Mouse (Mus musculus) left cerebral cortex, postnatal 25 days (tissue): Measurements from ENCODE around the gene Ppfia3. TPM values are rescaled to one million over a fixed set of nuclear protein-coding genes. Genes with fewer than 3 reads are reported as not detected.

Experiments used
- DNase-seq, 2 experiments: peaks; one replicate each; pipeline ENCODE4 v3.0.0; 2022; ENCODE audit warnings: low spot score in 2 of 2, mixed read lengths in 1 of 2
- intact Hi-C: fragments of 180-260 bp; cut with DNase I; formaldehyde crosslinking; loops from one replicate; pipeline ENCODE4 v1.15.1; 2025
- total RNA-seq, 2 experiments: library from RNA; stranded (reverse); gene quantifications; 2 replicates each; pipeline ENCODE4 v1.2.3; 2021

Gene Ppfia3
- total RNA-seq, 2 experiments from 2014 or later, result 151 to 152 TPM

DNA sequence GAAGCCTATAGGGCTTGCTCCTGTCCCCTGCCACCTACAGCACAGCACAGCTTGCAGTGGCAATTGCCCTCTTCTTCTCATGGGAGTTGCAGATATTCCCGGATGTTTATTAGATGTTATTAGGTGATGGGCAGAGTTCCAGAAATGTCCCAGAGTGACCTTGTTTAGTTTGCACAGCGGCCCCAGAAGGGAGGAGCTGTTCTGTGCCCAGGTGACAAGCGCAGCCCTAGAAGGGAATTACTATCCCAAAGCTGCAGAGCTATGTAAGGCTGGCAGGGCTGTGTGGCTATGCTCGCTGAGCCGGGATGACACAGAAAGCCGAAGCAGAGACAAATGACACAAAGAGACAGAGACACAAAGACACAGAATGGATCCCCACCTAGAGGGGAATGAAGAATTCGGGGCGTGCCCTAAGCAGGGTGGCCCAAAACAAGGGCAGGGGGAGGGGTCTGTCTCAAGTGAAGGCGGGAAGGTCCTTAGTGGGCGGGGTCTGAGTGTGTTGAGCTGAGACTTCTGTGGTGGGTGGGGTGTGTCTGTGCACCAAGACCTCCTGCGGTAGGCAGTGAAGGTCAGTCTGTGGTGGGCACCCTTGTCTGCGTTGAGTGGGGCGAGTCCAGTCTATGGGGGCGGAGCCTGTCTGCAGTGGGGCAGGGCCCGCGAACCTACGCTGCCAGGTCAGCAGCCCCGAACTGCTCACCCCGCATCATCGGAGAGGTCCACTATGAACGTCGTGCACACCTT is 34.0 kb downstream of the Ppfia3 start:
- DNase-seq, result peak; percentile 26 to 65
- intact Hi-C loops, result no loop called here

DNA sequence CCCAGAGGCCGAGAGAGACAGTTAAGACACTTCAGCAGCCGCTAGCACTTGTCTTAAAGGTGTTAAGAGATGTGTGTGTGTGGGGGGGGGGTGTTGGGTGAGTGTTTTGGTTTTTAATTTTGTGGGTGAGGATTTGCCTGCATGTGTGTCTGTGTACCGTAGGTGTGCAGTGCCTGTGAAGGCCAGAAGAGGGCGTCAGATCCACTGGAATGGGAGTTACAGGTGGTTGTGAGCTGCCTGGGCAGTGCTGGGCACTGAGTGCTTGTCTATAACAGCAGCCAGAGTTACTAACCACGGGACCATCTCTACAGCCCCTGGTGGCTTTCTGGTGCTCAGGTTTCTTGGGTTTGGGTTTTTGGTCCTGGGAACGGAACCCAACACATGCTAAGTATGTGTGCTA is 35.3 kb downstream of the Ppfia3 start:
- DNase-seq, result no peak
- intact Hi-C loops, result no loop called here

DNA sequence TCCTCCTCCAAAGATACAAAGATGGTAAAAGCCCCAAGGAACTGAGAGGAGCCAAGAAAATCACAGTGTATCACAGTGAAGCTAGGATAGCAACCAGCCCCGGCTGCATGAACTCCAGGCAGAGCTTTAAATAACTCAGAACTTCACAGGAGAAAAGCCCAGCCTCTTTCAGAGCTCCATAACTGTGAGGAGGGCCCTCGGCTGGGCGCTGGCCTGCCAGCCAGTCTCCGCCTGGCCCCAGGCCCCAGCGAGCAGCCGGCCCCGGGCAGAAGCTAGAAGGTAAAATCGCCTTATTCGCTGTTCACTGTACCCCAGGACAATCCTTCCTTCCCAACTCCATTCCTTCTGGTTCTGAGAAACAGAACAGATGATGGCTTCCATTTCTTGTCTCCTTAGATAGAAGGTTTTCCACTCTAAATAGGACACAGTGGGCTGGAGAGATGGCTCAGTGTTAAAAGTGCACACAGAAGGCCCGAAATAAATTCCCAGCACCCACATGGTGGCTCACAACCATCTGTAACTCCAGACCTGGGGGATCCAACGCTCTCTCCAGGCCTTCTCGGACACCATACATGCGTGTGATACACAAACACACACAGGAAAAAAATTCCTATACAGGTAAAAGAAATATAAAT is 37.9 kb downstream of the Ppfia3 start:
- peak in 1 of 2 experiments; percentile 77 for DNase-seq
- intact Hi-C loops, result no loop called here

DNA sequence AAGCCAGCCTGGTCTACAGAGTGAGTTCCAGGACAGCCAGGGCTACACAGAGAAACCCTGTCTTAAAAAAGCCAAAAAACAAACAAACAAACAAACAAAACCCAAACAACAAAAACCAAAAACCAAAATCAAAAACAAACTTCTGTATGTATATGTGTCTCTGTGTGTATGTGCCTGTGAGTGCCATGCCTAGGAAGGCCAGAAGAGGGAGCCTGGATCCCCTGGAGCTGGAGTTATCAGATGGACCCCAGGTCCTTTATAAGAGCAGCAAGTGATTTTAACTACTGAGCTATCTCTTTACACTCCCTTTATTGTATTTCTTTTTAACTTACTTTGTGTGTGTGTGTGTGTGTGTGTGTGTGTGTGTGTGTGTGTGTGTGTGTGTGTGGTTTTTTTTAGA is 41.0 kb downstream of the Ppfia3 start:
- intact Hi-C loops, result no loop called here
- DNase-seq, result no peak

DNA sequence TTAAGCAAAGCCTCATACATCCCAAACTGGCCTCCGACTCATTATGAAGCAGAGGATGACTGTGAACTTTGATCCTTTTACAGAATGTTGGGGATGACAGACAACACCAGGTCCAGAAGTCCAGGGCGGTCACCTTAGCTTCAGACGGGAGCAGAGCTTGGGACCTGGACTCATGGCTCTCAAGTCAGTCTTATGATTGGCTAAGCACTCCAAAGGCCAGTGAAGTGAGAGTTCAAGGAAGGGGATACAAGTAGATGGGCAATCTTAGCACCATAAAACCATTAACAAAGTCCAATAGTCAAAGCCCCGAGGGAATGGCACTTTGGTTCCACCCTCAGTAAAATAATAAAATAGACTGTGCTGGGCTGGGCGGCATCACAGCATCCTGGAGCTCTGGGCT is 43.8 kb downstream of the Ppfia3 start:
- intact Hi-C loops, result no loop called here
- DNase-seq, result no peak

DNA sequence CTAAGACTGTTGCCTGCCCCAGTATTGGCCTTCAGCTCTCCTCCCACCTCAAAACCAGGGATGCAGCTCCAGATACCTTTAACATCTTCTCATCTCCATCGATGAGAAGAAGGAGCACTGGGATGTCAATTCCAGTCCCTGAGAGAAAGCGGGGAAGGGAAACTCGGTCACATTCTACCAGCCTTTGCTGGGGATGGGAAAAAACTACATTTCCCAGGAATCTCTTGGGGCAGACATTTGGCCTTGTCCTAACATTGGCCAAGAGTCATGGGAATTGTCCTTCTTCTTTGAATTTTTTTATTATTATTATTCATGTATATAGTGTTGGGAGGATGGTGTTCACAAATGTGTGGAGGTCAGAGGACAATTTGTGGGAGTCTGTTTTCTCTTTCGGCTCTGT is 44.6 kb downstream of the Ppfia3 start:
- intact Hi-C loops, result no loop called here

DNA sequence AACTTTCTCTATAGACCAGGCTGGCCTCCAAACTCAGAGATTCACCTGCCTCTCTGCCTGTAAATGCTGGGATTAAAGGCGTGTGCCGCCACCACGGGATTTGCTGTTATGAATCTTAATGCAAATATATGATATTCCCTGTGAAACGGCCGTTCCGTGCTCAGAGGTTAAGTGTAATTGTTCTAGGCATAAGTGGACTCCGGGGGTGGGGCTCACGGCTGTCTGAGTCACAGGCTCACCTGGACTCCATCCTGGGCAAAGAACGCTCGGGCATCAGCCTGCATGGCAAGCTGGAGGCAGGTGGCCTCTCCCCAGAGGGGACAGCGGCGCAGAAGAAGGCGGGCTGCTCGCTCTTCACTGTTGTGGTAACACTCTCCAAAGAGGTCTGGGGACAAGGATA is 50.3 kb downstream of the Ppfia3 start:
- DNase-seq, result no peak
- intact Hi-C loops, result no loop called here

More for the DNA sequence above, 44.6 kb downstream of the Ppfia3 start:
- no peak for DNase-seq

DNA sequence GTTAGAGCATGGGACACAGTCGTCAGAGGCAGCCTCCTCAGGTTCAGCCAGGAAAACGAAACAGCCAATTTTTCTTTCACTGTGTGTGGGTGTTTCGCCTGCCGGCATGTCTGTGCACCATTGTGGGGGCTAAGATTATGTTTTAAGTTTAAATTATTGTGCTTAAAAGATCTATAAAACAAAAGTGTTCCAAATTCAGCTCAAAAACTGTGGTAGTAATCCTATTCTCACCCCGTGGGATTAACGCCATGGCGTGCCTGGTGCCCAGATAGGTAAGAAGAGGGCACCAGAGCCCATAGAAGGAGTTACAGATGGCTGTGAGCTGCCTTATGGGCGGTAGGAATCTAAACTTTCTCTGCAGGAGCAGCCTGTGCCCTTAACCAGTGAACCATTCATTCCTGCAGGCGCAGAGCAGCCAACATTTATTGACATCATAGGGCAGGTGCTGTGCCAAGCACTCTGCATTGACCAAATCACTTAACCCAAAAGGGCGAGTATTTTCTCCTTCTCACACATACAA is 51.6 kb downstream of the Ppfia3 start:
- intact Hi-C loops, result no loop called here
- peak; percentile 49 to 73 for DNase-seq

DNA sequence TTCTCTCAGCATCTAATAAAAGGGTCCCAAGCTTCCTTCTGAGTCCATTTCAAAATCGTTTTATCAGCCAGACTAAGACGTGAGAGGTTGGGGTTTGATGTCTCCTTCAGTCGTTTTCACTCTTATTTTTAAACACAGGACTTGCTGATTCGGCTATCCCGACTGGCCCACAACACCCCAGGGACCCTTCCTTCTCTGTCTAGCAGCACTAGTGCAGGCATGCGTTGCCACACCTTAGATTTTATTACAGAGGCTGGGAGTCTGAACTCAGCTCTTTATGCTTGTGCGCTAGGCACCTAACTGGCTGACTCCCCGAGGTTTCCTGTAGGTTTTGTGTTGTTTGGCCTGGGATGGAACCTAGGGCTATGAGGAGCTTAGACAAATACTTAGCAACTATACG is 53.3 kb downstream of the Ppfia3 start:
- no peak for DNase-seq
- intact Hi-C loops, result no loop called here

DNA sequence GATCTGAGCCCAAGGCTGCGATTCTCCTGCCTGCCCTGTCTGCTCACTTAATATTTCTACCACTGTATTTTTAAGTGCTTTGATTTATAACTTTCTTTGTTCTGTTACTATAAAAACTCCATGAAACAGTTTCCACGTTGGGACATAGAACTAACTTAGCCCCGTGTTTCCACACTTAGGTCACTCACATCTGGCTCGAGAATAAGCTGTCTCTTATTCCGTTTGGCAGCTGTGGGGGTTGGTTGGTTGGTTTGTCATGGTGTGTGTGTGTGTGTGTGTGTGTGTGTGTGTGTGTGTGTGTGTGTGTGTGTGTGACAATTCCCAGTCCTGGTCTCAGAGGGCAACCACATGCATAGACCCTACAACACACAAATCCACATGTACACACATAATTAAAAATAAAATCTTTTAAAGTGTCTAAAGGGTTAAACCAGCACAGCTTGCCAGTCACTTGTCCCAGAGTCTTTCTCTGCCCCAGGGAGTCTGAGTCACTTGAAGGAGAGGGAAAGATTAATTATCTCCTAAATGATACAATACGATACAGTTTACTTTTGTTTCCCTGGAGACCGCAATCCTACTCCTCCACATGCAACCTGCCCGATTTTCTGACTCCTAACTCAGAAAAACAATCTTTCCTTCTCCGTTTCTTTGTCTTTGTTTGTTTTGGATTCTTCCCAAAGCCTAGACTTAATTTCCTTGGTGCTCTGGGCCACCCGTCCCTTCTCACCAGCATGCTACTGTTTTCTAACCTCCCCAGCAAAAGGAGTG is 53.9 kb downstream of the Ppfia3 start:
- DNase-seq, result no peak
- intact Hi-C loops, result no loop called here

DNA sequence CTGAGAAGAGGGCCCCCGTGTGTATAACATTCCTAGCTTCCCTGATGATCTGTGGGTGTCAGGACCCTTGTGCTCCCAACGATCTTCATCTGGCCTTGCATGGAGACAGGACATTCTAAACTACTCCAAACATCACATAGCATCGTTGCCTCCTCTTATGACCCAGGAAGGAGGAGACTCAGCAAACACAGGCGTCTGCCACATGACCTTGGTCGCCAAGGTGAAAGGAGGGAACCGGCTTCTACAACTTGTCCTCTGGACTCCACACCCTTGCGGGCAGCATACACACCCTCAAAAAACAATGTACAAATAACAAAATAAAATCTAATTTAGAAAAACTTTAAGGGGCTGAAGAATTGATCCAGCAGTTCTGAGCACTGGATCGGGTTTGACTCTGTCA is 54.8 kb downstream of the Ppfia3 start:
- DNase-seq, result no peak
- intact Hi-C loops, result no loop called here

DNA sequence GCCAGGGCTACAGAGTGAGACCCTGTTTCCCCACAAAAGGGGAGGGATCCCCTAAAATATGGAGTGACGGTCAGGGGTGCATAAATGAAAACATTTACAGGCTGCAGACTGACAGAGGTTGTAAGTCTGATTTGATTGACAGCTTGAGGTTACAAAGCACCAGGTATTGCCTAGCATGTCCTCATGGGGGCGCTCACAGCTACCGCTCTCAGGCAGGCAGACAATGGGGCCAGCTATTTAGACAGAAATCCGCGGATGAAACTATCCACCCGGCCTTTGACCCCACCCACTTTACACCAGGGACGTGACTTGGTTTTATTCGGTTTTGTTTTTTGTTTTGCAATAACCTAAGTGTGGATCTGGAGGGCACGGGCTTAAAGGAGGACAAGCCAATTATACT is 57.4 kb downstream of the Ppfia3 start:
- intact Hi-C loops, result no loop called here
- DNase-seq, result peak in 1 of 2 experiments; percentile 49

DNA sequence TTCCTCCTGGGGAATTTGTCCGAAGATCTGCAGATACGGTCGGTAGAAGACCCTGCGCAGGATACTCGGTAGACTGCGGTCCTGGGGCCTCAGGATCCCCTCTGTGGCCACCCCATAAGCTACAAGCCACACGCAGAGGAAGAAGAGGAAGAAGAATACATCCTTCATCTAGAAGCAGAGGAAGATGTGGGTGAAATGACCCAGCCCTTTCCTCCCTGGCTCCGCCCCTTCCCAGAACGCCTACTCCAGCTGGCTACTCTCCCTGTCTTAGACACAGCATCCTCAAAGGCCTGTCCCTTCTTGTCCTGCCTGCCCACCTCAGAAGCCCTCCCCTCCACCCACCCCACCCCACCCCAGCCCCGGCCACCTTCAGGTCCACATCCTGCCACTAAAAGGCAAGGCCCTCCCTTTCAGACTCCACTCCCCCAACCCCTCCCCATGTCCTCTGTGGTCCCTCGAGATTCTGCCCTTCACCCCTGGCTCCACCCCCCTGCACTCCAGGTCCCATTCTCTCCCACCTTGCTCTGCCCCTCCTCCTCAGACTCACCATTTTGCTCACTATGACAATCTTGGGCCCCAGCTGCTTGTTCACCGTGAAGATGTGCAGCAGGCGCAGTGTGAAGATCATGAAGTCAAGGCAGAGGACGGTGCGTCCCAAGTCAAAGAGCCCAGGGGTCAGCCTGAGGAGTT is 58.1 kb downstream of the Ppfia3 start:
- intact Hi-C loops, result no loop called here
- no peak for DNase-seq

DNA sequence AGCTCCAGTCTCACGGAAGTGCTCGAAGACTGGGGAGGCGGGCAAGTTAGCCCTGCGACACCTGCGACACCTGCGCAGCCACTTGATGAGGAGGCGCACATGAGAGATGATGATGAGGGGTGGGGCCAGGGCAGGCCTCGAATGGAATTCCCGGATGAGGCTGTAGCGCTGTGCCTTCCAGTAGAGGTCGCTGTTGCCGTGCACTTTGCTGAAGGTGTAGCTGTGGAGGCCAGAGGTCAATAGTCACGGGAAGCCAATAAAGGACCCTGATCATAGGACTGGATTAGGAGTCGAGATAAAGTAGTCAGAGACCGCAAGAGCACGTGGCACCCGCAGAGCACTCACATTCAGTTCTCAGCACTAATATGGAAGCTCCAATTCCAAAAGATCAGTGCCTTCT is 61.5 kb downstream of the Ppfia3 start:
- DNase-seq, result peak; percentile 60 to 66
- intact Hi-C loops, result no loop called here

DNA sequence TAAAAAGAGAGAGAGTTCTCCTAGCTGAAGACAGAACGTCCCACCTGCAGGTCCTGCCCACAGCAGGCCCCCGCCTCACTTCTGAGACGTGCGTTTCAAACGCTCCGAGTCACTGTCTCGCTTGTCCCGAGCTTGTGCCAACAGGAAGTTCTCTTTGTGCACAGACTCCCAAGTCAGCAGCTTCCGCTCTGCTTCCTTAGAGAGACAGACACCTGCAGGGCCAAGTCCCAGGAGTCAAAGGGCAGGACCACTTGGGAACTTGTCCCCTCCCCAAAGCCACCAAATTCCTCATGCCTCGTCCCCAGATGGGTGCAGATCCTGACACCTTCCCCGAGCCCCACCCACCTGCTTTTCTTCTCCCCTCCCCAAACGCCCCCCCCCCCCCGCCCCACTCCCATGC is 62.0 kb downstream of the Ppfia3 start:
- DNase-seq, result no peak
- intact Hi-C loops, result no loop called here

DNA sequence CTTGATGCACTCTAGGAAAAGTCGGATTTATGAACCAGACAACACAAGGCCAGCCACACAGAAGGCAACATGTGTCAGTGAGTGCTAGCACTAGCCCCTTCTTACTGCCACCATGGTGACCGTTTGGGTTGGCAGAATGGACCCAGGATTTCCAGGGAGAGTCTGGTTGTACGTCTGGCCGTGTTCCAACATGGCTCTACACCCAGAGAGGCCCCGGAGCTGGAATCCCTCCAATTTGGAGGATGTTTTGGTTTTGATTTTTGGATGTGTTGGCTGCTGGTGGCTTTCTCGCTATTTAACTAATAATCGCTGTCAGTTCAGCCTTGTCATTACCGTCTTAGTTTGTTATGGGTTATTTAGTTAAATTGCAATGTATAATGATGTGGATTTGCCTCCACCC is 64.2 kb downstream of the Ppfia3 start:
- intact Hi-C loops, result no loop called here
- no peak for DNase-seq

DNA sequence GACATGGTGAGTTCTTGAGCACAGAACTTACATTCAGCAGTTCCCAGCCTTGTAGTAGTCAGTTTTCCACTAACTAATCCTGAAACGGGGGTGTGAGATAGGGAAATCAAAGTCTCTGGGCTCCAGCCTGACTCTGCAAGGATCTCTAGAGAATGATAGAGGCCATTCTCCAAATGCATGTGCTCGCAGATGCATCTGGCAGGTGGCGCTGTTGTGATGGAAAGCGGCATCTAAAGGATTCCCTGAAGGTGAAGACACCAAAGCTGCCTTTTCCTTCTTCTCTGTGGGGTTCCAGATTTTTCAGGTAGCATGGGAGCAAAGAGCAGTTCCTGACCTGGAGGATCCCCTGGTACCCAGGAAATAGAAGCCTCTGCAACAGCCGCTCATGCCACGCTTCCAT is 66.5 kb downstream of the Ppfia3 start:
- intact Hi-C loops, result loop anchor here (2.0 kb wide), 1 partner anchor 41 kb away; no protein-coding TSS in a partner anchor
- DNase-seq, result peak; percentile 71 to 91

DNA sequence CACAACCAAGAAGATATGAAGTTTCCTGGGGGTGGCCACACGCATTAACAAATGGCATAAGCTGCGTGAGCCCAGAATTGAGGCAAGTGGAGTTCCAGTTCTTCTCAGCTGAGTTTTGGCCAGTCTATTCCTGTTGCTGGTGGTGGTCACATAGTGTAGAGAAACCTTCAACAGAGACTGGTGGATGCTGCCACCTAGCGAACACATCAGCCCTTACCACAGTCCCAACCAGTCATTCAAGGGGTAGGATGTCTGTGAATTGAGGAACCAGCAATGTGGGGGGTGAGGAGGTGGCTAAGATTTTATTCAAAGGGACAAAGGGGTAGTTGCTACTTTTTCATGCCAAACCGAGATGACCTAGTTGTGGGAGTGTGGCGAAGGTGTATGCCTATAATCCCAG is 67.1 kb downstream of the Ppfia3 start:
- intact Hi-C loops, result loop anchor here (1.0 to 2.0 kb wide), 2 partner anchors 41 to 137 kb away; no protein-coding TSS in a partner anchor
- DNase-seq, result peak; percentile 78 to 93

DNA sequence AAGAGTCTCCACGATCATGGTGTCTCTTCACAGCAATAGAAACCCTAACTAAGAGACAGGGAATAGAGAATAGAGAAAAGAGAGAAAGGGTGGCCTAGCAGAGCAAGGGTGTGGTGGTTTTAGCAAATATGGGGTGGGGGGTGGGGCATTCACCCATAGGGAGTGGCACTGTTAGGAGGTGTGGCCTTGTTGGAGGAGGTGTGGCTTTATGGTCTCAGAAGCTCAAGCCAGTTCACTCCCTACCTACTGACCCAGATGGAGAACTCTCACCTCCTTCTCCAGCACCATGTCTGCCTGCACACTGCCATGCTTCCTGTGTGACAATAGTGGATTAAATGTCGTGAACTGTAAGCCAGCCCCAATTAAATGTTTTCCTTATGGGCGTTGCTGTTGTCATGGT is 69.3 kb downstream of the Ppfia3 start:
- no peak for DNase-seq
- intact Hi-C loops, result no loop called here

DNA sequence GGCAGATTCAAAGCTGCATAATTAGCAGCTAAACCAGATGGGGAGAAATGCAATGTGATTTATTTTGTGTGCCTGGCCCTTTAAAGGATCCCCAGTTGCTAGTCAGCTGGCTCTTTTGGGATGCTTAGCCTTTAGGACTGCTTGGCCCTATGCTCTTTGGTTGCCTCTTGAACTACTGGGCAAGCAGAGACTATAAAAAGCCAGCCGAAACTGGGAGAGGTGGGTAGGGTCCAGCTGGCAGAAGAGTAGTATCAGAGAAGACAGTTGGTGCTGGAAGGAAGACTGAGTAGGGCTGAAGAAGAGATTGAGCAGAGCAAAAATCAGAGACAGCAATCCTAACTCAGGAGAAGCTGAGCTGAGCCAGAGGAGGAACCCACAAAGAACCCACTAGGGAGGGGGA is 70.2 kb downstream of the Ppfia3 start:
- intact Hi-C loops, result no loop called here
- no peak for DNase-seq
